Mouse (Mus musculus) heart, adult 9 months (tissue): Measurements from ENCODE around the gene Tex33.

ENCODE experiments used
- DNase-seq, 2 experiments: peaks; one replicate each; pipeline ENCODE4 v3.0.0; 2022; ENCODE audit warnings: low spot score in 2 of 2

Gene Tex33

GRCm38 (mm10) chr15:78395478-78395962 lies at the start of gene Tex33:
TSS of gene Tex33 (minus strand) at chr15:78395912.
- DNase-seq = no peak

GRCm38 (mm10) chr15:78443857-78444256 lies 48.1 kb upstream of the Tex33 start:
- DNase-seq = no peak

- no peak for DNase-seq
Measured at GRCm38 (mm10) chr15:78442231-78442630, 46.5 kb upstream of the Tex33 start.

- no peak for DNase-seq
Measured at GRCm38 (mm10) chr15:78438973-78439372, 43.3 kb upstream of the Tex33 start.

DNA sequence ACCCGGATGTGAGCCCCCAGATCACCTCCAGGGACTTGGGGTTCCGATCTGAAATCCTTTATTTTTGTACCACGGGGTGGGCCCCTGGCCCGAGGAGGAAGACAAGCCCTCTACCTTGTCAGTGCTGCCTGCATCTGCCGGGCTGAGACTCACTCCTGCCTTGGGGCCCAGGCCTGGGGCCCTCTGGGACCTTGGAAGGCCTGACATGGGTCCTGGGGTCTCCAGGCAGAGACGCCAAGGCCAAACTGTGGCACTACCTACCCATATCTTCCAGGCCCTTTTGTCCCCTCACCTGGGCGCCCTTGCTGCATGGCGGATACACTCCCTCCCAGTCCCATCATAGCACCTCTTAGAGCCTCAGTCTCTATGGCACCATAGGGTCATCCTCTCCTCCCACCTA lies 42.8 kb upstream of the Tex33 start:
- DNase-seq = no peak

GRCm38 (mm10) chr15:78438018-78438394 lies 42.3 kb upstream of the Tex33 start:
- no peak for DNase-seq

DNA sequence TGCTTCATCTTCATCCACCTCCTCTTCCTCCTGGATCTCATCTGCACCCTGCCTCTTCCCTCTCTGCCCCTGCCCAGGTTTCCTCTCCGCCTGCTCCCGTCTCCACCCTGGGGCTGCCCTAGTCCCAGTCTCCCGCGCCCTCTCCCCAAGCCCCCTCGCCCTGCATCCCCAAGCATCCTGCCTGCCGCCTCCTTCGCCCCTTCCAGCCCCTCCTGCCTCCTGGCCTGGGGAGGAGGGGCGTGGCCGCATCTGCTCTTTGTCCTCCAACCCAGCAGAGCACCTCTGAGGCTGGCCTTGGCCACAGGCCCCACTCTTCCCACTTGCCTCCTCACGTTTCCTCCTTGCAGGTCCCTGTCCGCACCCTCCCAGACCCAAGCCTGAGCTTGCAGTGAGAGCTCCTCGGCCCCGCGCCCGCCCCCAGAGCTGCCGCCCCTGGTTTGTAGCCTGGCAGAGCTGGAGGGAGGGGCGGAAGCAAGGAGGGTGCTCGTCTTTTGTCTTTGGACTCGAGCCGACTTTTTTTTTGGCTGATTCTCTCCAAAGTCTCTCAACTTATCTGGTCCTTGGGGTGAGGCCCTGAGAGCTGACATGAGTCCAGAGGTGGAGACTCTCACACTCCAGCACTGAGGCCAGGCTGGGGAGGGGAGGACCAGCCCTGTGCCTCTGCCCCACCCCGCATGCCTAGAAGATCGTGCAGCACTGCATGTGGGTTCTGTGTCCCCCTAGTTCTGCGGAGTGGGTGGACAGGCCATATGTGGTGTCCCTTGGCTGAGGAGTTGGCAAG lies 41.7 kb upstream of the Tex33 start:
- peak; percentile 71 to 76 for DNase-seq

DNA sequence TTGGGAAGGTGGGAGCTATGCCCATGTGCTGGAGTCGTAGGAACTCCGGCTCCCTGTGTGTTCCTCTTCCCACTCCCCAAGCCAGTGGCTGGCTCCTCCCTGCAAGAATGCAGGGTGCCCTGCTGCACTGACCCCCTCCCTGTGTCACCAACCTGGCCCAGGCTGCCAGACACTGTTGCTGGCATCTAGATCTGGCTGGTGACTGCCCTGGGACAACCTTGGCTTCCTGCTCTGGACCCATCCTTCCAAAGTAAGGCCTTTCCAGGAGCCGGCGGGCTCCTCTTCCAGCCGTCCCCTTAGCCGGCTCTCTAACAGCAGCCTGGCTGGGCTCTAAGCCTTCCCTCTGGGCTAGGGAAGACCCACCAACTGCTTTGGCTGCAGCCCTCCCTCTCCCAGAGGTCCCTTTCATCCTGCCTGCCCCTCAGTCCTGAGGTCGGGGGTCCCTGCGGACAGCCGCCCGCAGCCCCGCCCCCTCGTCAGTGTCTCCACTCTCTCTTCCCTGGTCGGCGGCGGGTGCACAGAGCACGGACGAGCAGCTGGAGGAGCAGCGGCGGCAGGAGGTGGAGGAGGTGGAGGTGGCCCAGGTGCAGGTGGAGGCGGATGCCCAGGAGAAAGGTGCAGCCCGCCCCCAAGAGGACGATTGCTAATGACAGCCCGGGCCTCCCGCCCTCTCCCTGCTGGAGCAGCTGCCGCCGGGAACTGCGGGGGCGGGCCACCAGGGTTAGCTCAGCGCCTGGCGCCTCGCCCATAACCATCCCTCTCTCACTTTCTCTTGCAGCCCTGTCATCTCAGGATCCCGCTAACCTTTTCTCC lies 40.9 kb upstream of the Tex33 start:
- peak; percentile 80 to 88 for DNase-seq

- no peak for DNase-seq
Measured at GRCm38 (mm10) chr15:78435681-78436080, 40.0 kb upstream of the Tex33 start.

DNA sequence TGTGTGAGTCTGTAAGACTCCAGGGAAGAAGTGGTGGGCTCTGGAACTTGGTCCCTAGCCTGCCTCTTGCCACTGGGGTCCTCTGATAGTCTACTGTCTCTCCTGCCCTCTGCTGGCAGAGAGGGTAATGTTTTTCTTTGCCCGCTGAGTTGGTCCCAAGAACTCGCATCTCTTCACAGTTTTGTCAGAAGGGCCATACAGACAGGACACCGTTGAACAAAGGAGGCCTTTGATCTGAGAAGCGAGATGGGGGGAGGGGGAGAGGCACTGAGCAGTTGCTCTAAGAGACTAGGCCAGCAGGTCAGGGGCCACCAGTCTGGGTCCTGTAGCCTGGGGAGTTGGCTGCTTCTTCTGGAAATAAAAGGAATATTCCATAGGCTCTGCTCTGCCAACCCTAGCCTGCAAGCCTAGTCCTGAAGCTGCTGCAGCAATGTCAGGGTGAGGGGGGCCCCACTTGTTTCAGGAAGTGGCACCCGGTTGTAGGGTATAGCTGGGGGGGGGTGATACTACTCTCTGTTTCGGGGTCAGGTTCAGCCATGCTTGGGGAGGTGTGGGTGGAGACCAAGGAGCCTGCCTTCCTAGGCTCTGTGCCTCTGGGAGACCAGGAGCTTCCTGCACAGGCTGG lies 39.3 kb upstream of the Tex33 start:
- DNase-seq = no peak

DNA sequence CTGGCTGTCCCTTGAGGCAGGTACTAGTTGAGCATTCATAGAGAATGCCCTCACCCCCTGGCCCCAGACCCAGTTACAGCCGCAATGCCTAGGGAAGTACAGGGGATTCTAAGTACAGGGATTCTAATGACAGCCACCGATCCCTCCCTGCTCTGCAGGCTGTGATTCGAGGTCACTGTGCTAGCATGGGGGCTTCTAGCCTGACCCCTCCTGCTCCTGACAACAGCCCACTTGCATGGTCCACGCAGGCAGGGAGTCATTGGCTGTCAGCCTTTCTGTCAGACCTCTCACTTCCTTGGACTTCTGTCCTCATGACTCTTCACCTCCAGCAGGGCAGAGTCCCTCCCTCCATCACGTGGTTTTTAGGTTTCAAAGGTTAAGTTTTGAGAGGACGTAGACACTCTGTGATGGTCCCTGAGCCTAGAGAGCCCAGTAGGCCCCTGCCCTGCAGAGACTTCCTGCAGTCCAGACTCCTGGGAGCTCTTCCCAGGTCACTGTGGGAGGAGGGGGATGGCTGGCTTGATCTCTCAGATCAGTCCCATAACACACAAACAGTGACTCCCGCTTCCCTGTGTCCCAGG lies 35.9 kb upstream of the Tex33 start:
- no peak for DNase-seq

GRCm38 (mm10) chr15:78430874-78431273 lies 35.2 kb upstream of the Tex33 start:
- DNase-seq = no peak

GRCm38 (mm10) chr15:78429871-78430622 lies 34.3 kb upstream of the Tex33 start:
- DNase-seq = peak; percentile 52 to 67

- no peak for DNase-seq
Measured at GRCm38 (mm10) chr15:78429139-78429459, 33.4 kb upstream of the Tex33 start.

GRCm38 (mm10) chr15:78428391-78429138 lies 32.9 kb upstream of the Tex33 start, which contains the start of gene Kctd17:
TSS of gene Kctd17 (plus strand) at chr15:78428564.
- DNase-seq = peak; percentile 73 to 79

DNA sequence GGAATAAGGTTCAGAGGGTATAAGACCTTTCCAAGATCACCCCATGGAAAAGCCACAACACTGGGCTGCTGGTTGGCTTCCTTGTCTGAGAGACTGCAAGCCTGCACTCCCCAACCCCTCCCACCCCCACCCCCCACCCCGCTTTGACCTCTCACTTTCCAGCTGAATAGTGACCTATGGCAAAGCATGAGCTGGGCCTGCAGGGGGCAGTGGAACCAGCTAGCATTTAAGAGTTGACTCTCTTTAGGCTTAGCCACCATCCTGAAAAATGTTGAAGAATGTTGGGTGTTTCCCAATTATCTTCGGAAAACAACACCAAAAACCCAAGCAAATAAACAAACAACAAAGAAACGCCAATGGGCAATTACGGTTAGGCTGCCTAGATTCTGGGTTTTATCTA lies 29.5 kb upstream of the Tex33 start:
- no peak for DNase-seq

DNA sequence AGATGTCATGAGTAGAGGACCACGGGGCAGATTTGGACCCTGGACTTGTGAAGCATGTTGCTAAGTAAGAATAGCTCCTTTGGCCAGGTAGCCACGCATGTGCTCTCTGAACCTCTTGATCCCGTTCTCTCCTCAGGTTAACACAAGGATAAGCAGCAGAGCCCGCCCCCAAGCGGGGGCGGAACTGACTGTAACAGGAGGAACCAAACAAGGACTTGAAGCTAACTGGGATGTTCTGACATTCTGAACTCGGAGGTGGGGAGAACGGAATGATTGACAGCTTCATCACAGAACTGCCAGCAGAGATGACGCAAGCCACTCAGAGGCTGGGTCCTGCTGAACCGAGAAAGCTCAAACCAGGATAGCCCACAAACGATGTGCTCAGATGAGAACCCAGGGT lies 28.8 kb upstream of the Tex33 start:
- no peak for DNase-seq

DNA sequence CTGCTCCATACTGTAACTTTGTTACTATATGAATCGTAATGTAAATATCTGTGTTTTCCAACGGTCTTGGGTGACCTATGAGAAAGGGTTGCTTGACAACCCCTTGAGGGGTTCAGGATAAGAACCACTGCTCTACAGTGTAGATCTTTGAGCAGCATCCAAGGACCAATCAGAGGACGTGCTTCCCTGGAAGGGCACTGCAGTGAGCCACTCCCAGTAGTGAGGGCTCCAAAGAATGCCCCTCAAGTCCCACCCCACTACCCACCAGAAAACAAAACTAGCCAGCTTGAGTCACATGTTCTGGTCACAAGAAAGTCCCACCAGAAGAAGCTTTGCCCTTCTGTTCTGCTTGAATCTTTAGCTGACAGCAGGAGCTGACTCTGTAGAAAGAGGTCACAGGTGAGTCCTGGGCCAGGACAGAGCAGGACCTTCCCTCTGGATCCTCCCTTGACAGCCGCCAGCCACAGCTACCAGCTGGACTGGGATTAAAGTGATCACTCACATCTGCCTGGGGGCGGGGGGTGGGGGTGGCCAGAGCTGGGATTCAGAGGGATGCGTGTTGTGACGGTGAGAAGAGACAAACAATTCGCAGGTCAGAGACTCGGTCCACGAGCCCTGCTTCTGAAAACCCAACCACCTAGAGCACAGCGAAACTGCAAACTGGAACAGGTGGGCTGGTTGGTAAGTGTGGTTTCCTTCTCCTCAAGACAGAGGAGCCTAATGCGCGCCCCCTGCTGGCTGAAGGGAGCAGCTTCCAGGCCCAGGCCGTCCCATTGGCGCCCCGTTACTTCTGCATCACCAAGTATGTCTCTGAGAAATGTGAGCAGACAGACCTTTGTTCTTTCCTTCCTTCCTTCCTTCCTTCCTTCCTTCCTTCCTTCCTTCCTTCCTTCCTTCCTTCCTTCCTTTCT lies 26.6 kb upstream of the Tex33 start:
- peak in 1 of 2 experiments; percentile 66 for DNase-seq

DNA sequence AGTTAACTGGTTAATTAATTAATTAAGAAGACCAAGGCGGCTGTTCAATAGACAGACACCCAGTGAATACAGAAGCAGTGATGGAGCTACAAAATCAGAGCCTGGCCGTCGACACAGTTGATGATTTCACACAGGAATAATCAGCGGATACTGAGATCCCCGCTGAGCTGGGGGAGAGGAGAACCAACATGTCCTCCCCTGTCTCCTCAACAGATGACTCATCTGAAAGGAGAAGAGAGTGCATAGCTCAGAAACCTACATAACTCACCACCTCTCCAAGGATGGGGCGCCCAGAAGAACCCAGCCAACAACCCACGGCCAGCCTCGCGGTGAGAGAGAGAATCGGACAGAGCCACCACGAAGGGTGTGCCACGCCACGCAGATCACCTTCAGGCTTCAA lies 24.7 kb upstream of the Tex33 start:
- no peak for DNase-seq

GRCm38 (mm10) chr15:78416937-78417336 lies 21.2 kb upstream of the Tex33 start:
- DNase-seq = no peak
